Mouse (Mus musculus): ENCODE measurements around the gene Ank3. TPM values are rescaled to one million over a fixed set of nuclear protein-coding genes. Genes with fewer than 3 reads are reported as not detected.

The Ank3 gene
- polyA plus RNA-seq, 2 experiments = 3.1 to 5.3 TPM

- DNase-seq (ENCODE audit: low read depth in 3 of 3, low spot score in 3 of 3) (no peak), ATAC-seq (ENCODE audit: insufficient read depth) (no peak)
- Histone ChIP-seq H3K36me3 (replicated peaks; ENCODE audit: control insufficient read depth, insufficient read depth, low read depth) (no peaks in the 10 kb centered on the region), H3K4me3 (ENCODE audit: insufficient read depth in 1 of 2, low read depth in 2 of 2, low read length in 2 of 2) (no peak overlapping the region), H3K9ac (replicated peaks) (no peak overlapping the region), H3K27ac (no peak overlapping the region), H3K4me2 (ENCODE audit: low read depth) (no peak overlapping the region), H3K27me3 (ENCODE audit: control insufficient read depth, insufficient read depth, low read length) (peaks cover 4% of the 10 kb centered on the region), H3K4me1 (replicated peaks; ENCODE audit: control insufficient read depth in 2 of 2, insufficient read depth in 2 of 2, low read length in 1 of 2) (no peaks in the 10 kb centered on the region), H3K9me3 (ENCODE audit: control insufficient read depth, low read length) (no peaks in the 10 kb centered on the region)
- WGBS (ENCODE audit: insufficient replicate concordance) = 9% methylated on average over 11 of the region's 11 CpGs
- TF ChIP-seq EP300 (IDR thresholded peaks at IDR 0.05; ENCODE audit: low read depth) (no peak), CTCF (IDR thresholded peaks at IDR 0.05; ENCODE audit: low read depth) (no peak)
Observed at GRCm38 (mm10) chr10:69574190-69574663, 175.7 kb downstream of the Ank3 start.

DNA sequence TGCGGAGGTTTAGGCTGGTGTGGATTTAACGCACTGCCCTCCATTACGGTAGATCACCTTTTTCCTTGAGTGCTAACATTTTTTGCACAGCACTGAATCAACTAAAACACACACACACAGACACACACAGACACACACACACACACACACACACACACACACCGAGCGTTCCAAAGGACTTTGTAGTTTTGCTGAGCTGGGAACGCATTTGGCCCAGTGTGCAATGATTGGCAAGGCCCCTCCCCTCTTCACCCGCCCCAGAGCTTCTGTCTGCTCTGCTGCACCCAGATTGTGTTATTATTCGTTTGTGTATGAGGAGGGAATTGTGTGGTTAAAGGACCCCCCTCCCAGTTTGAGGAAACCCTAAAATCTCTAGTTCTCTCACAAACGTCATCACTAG is 176.3 kb downstream of the Ank3 start:
- Histone ChIP-seq H3K4me1 (replicated peaks; ENCODE audit: control insufficient read depth in 2 of 2, insufficient read depth in 2 of 2, low read length in 1 of 2) (no peaks in the 10 kb centered on the region), H3K9me3 (ENCODE audit: control insufficient read depth, low read length) (no peaks in the 10 kb centered on the region), H3K36me3 (replicated peaks; ENCODE audit: control insufficient read depth, insufficient read depth, low read depth) (no peaks in the 10 kb centered on the region), H3K9ac (replicated peaks) (no peak overlapping the region), H3K27me3 (ENCODE audit: control insufficient read depth, insufficient read depth, low read length) (peaks cover 4% of the 10 kb centered on the region), H3K4me2 (ENCODE audit: low read depth) (no peak overlapping the region), H3K4me3 (ENCODE audit: insufficient read depth in 1 of 2, low read depth in 2 of 2, low read length in 2 of 2) (no peak overlapping the region), H3K27ac (no peak overlapping the region)
- ATAC-seq (ENCODE audit: insufficient read depth) = no peak
- TF ChIP-seq EP300 (IDR thresholded peaks at IDR 0.05; ENCODE audit: low read depth) (no peak), CTCF (IDR thresholded peaks at IDR 0.05; ENCODE audit: low read depth) (no peak)
- WGBS (ENCODE audit: insufficient replicate concordance) = 30% methylated on average over 9 of the region's 9 CpGs
- DNase-seq (ENCODE audit: low read depth in 3 of 3, low spot score in 3 of 3) = no peak

GRCm38 (mm10) chr10:69575451-69575850 is 176.9 kb downstream of the Ank3 start:
- no peak overlapping the region for H3K9ac ChIP-seq (replicated peaks)
- DNase-seq (ENCODE audit: low read depth in 3 of 3, low spot score in 3 of 3) (no peak), ATAC-seq (ENCODE audit: insufficient read depth) (no peak)
- TF ChIP-seq EP300 (IDR thresholded peaks at IDR 0.05; ENCODE audit: low read depth) (no peak), CTCF (IDR thresholded peaks at IDR 0.05; ENCODE audit: low read depth) (no peak)
- WGBS (ENCODE audit: insufficient replicate concordance) = 44% methylated on average over 6 of the region's 6 CpGs
- no peaks in the 10 kb centered on the region for H3K9me3 ChIP-seq (ENCODE audit: control insufficient read depth, low read length)
- no peaks in the 10 kb centered on the region for H3K4me1 ChIP-seq (replicated peaks; ENCODE audit: control insufficient read depth in 2 of 2, insufficient read depth in 2 of 2, low read length in 1 of 2)
- H3K4me2 ChIP-seq (ENCODE audit: low read depth) = no peak overlapping the region
- no peaks in the 10 kb centered on the region for H3K36me3 ChIP-seq (replicated peaks; ENCODE audit: control insufficient read depth, insufficient read depth, low read depth)
- no peak overlapping the region for H3K4me3 ChIP-seq (ENCODE audit: insufficient read depth in 1 of 2, low read depth in 2 of 2, low read length in 2 of 2)
- no peak overlapping the region for H3K27ac ChIP-seq
- H3K27me3 ChIP-seq (ENCODE audit: control insufficient read depth, insufficient read depth, low read length) = peaks cover 4% of the 10 kb centered on the region

- Histone ChIP-seq H3K4me2 (ENCODE audit: low read depth) (no peak overlapping the region), H3K4me3 (ENCODE audit: insufficient read depth in 1 of 2, low read depth in 2 of 2, low read length in 2 of 2) (no peak overlapping the region), H3K4me1 (replicated peaks; ENCODE audit: control insufficient read depth in 2 of 2, insufficient read depth in 2 of 2, low read length in 1 of 2) (no peaks in the 10 kb centered on the region), H3K36me3 (replicated peaks; ENCODE audit: control insufficient read depth, insufficient read depth, low read depth) (no peaks in the 10 kb centered on the region), H3K27ac (no peak overlapping the region), H3K9ac (replicated peaks) (no peak overlapping the region), H3K9me3 (ENCODE audit: control insufficient read depth, low read length) (no peaks in the 10 kb centered on the region), H3K27me3 (ENCODE audit: control insufficient read depth, insufficient read depth, low read length) (peaks cover 4% of the 10 kb centered on the region)
- ATAC-seq (ENCODE audit: insufficient read depth) (no peak), DNase-seq (ENCODE audit: low read depth in 3 of 3, low spot score in 3 of 3) (no peak)
- WGBS (ENCODE audit: insufficient replicate concordance) = 64% methylated on average over 7 of the region's 7 CpGs
- TF ChIP-seq CTCF (IDR thresholded peaks at IDR 0.05; ENCODE audit: low read depth) = no peak
- TF ChIP-seq EP300 (IDR thresholded peaks at IDR 0.05; ENCODE audit: low read depth) = no peak
Observed at GRCm38 (mm10) chr10:69576264-69576663, 177.7 kb downstream of the Ank3 start.

GRCm38 (mm10) chr10:69577061-69577728 is 178.6 kb downstream of the Ank3 start:
- Histone ChIP-seq H3K27me3 (ENCODE audit: control insufficient read depth, insufficient read depth, low read length) (peaks cover 3% of the 10 kb centered on the region), H3K9me3 (ENCODE audit: control insufficient read depth, low read length) (no peaks in the 10 kb centered on the region), H3K9ac (replicated peaks) (no peak overlapping the region), H3K27ac (no peak overlapping the region), H3K36me3 (replicated peaks; ENCODE audit: control insufficient read depth, insufficient read depth, low read depth) (no peaks in the 10 kb centered on the region), H3K4me2 (ENCODE audit: low read depth) (no peak overlapping the region), H3K4me3 (ENCODE audit: insufficient read depth in 1 of 2, low read depth in 2 of 2, low read length in 2 of 2) (no peak overlapping the region), H3K4me1 (replicated peaks; ENCODE audit: control insufficient read depth in 2 of 2, insufficient read depth in 2 of 2, low read length in 1 of 2) (no peaks in the 10 kb centered on the region)
- DNase-seq (ENCODE audit: low read depth in 3 of 3, low spot score in 3 of 3) = no peak
- TF ChIP-seq EP300 (IDR thresholded peaks at IDR 0.05; ENCODE audit: low read depth) (no peak), CTCF (IDR thresholded peaks at IDR 0.05; ENCODE audit: low read depth) (no peak)
- ATAC-seq (ENCODE audit: insufficient read depth) = no peak
- 68% methylated on average over 15 of the region's 15 CpGs for WGBS (ENCODE audit: insufficient replicate concordance)
